Comparison of ENCODE assay signal across 8 mouse cellular contexts in the genomic region with DNA sequence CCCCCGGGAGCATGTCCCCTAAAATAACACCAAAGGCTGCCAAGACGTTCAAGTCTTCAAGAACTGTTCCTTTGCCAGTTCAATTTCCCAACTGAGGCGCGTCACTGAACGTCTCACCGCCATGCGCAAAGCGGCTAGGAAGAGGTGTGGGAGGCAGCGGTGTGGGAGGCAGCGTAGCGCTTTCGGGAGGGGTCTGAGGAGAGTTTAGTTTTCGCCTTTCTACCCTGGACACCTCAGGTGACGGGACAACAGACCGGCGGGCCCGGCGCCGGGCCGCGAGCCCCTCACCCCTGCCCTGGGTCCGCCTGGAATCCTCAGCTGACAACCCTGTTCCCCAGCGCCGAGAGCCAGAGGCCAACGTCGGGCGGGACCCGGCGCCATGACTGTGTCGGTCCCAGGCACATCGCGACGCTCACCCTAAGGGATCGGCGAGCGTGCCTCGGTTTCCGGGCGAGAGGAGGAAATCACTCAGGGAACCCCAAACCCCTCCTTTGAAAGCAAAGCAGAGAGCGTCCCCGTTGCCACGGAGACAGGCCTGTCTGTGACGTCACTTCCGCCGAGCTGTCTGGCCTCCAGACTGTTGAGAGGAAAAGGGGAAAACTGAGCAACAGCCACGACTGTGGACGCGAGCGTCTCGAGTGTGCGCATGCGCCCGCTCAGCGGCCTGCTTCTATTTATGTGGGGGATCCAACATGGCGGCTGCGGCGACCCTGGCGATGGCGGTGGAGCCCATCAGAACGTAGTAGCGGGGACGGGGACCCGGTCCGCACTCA. TPM values are rescaled to one million over a fixed set of nuclear protein-coding genes. Genes with fewer than 3 reads are reported as not detected.
DNase-seq lines count a peak whose midpoint lies in the region; ATAC-seq lines count a peak whose summit lies in the region.

Ubn2 (plus strand) TSS at position 690 of the 773 bp plus-strand sequence.

- DNase-seq in WW6 (ENCODE audit: low read depth, low spot score): peak; percentile 94
- DNase-seq in cerebellum, postnatal 4 days (ENCODE audit: low spot score in 2 of 2): peak; percentile 94 to 97
- peak; percentile 97 for DNase-seq in gastrocnemius, adult 18-20 months (ENCODE audit: low spot score)
- DNase-seq in left cerebral cortex, adult 18-20 months (ENCODE audit: low spot score in 2 of 2): peak; percentile 98
- DNase-seq in right cerebral cortex, adult 18-20 months: peak; percentile 99
- peak; percentile 96 for DNase-seq in urinary bladder, postnatal 10 days (ENCODE audit: low spot score)

- peaks cover 39% of the 10 kb centered on the region for H3K79me2 ChIP-seq in macrophage (ENCODE audit: inconsistent target)

- H3K27me3 ChIP-seq in hindbrain, embryonic 16.5 days (replicated peaks; ENCODE audit: control insufficient read depth, insufficient read depth, low read length): no peaks in the 10 kb centered on the region

- peak within 1 kb of the TSS; percentile 96 for H3K9ac ChIP-seq in hindbrain, embryonic 16.5 days (ENCODE audit: low read depth, low read length)

- H3K27ac ChIP-seq in hindbrain, embryonic 16.5 days (ENCODE audit: low read depth, low read length): peak within 1 kb of the TSS; percentile 99
- H3K27ac ChIP-seq in macrophage: peak within 1 kb of the TSS; percentile 66

- peaks cover 16% of the 10 kb centered on the region for H3K4me1 ChIP-seq in hindbrain, embryonic 16.5 days (ENCODE audit: control insufficient read depth, insufficient read depth, low read depth, low read length)

- WGBS in hindbrain, embryonic 16.5 days: under 1% methylated on average over 64 of the region's 64 CpGs
- under 1% methylated on average over 62 of the region's 64 CpGs for WGBS in macrophage (ENCODE audit: missing documents)

- H3K36me3 ChIP-seq in hindbrain, embryonic 16.5 days (ENCODE audit: control insufficient read depth, insufficient read depth, low read length): no peaks in the 10 kb centered on the region
- H3K36me3 ChIP-seq in macrophage (ENCODE audit: inconsistent target): no peaks in the 10 kb centered on the region

- peak within 1 kb of the TSS; percentile 99 for H3K4me3 ChIP-seq in hindbrain, embryonic 16.5 days (ENCODE audit: low read length)
- peak within 1 kb of the TSS; percentile 64 for H3K4me3 ChIP-seq in macrophage (ENCODE audit: inconsistent target)

- H3K4me2 ChIP-seq in hindbrain, embryonic 16.5 days (ENCODE audit: low read length): peak within 1 kb of the TSS; percentile 64

- no peaks in the 10 kb centered on the region for H3K9me3 ChIP-seq in hindbrain, embryonic 16.5 days (ENCODE audit: control insufficient read depth, low read length)

- ATAC-seq in hindbrain, embryonic 16.5 days: peak; percentile 98

RNA-seq across cellular contexts. Expression of gene Ubn2, which starts in this region (rescaled TPM):
- total RNA-seq in gastrocnemius, adult 18-20 months (2021): 10 to 100 TPM; 24.1 to 24.9 TPM
- polyA plus RNA-seq in hindbrain, embryonic 16.5 days (2015; fragmentation: Nextera tagmentation; extraction: Ambion mirVana): 14.6 and 16.3 TPM in 2 replicates
- 10 to 100 TPM; 55.2 to 55.9 TPM for total RNA-seq in left cerebral cortex, adult 18-20 months (2021)
- 100 to 1,000 TPM in 24 of 26 experiments, 10 to 100 TPM in 2; 94.4 to 294 (median 180) TPM for total RNA-seq in macrophage (2018; cell fraction: chromatin; rRNA removed)
- total RNA-seq in macrophage (2018; cell fraction: cytosol; rRNA removed): 10 to 100 TPM; 10.8 to 22.4 (median 15.8) TPM
- 100 to 1,000 TPM in 10 of 26 experiments, 10 to 100 TPM in 16; 41.1 to 200 (median 86.8) TPM for total RNA-seq in macrophage (2018; cell fraction: nucleus; rRNA removed)
- 6.9 to 10.1 TPM (median 7.6 TPM) in 3 replicates for polyA plus RNA-seq in macrophage (2018)

Comparison
In these comparisons a context has a peak if more than half of its experiments do, and no peak if none do; other contexts are left out.
1. Peak in every context shown above with its lines: DNase-seq, ATAC-seq, H3K4me3 ChIP-seq and H3K27ac ChIP-seq.